Mouse (Mus musculus) heart, adult 2 months (tissue): ENCODE results near the gene Cdkl3.

ENCODE experiments used
- CTCF ChIP-seq: fragments of 200-600 bp; IDR thresholded peaks from 2 replicates; pipeline ENCODE4 v1.8.1; 2022; ENCODE audit warnings: antibody characterized with exemption, mild to moderate bottlenecking, moderate library complexity
- POLR2A ChIP-seq: fragments of 200-500 bp; IDR thresholded peaks from 2 replicates; pipeline ENCODE4 v1.6.1; 2011; ENCODE audit warnings: mild to moderate bottlenecking, low read depth, low read length, control low read depth; ENCODE audit not compliant: insufficient read depth

DNA sequence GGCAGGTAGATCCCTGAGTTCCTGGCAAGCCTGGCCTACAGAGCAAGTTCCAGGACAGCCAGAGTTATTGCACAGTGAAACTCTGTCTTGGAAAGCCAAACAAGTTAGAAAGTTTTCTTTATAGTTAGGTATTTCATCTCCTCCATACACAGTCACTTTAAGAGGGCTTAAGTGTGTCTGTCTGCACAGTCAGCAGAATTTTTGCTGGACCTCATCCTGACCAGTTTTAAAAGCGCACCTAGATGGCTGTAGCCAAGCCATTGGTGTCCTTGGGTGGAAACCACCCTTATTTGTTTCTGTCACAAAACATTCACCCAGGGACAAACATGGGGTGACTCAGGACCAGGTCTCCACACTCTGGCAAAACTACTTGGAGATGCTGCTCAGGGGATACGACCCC is 76.6 kb downstream of the Cdkl3 start:
- TF ChIP-seq CTCF: no peak
- TF ChIP-seq POLR2A: no peak
